Mouse (Mus musculus) midbrain, embryonic 13.5 days (tissue): Measurements from ENCODE around the gene Tubg2. TPM values are rescaled to one million over a fixed set of nuclear protein-coding genes. Genes with fewer than 3 reads are reported as not detected.
A peak's percentile ranks its signal among the peaks of the same experiment; 100 is the strongest.
"Not testable (repeated sequence)": the region's sequence is repeated elsewhere in the genome, so short reads cannot be mapped to it uniquely, and the experiment has no call there.

Experiments
- ATAC-seq: fragments of 200-750 bp; cut with Nextera tagmentation; 2 replicates; pipeline ENCODE4 v1.8.0; 2017; ENCODE audit warnings: mild to moderate bottlenecking, moderate TSS enrichment, moderate library complexity
- H3K27ac ChIP-seq: fragments of 300-500 bp; sonication (generic); 2 replicates; pipeline ENCODE4 v1.5.1; 2015; ENCODE audit warnings: inconsistent platforms, mild to moderate bottlenecking, moderate library complexity
- H3K27me3 ChIP-seq: fragments of 300-500 bp; sonication (generic); 2 replicates; pipeline ENCODE4 v1.6.1; 2015; ENCODE audit warnings: mild to moderate bottlenecking, inconsistent platforms
- H3K36me3 ChIP-seq: fragments of 300-500 bp; sonication (generic); 2 replicates; pipeline ENCODE4 v1.6.1; 2015; ENCODE audit warnings: mild to moderate bottlenecking, inconsistent platforms
- H3K4me1 ChIP-seq: fragments of 300-500 bp; sonication (generic); replicated peaks from 2 replicates; pipeline ENCODE4 v1.6.1; 2015; ENCODE audit warnings: inconsistent platforms
- H3K4me2 ChIP-seq: fragments of 300-500 bp; sonication (generic); replicated peaks from 2 replicates; pipeline ENCODE4 v1.6.1; 2015; ENCODE audit warnings: moderate library complexity, mild to moderate bottlenecking, inconsistent platforms
- H3K4me3 ChIP-seq: fragments of 300-500 bp; sonication (generic); replicated peaks from 2 replicates; pipeline ENCODE4 v1.5.1; 2015; ENCODE audit warnings: mild to moderate bottlenecking, inconsistent platforms
- H3K9ac ChIP-seq: fragments of 300-500 bp; sonication (generic); replicated peaks from 2 replicates; pipeline ENCODE4 v1.6.1; 2015; ENCODE audit warnings: mild to moderate bottlenecking, inconsistent platforms
- H3K9me3 ChIP-seq: fragments of 300-500 bp; sonication (generic); 2 replicates; pipeline ENCODE4 v1.6.1; 2016; ENCODE audit warnings: mild to moderate bottlenecking, inconsistent platforms
- WGBS: fragments of 180-500 bp; shearing (Covaris S2); methylation state at CpG from one replicate; pipeline ENCODE4 v1.1.7; 2015; 5-methylcytosine and 5-hydroxymethylcytosine counted together
- polyA plus RNA-seq: library from polyadenylated mRNA; unstranded; fragments of >200 nt; fragmentation: Nextera tagmentation; extraction: Ambion mirVana; gene quantifications from 2 replicates; pipeline ENCODE4 v1.2.1, GENCODE M21; 2015

The Tubg2 gene
- polyA plus RNA-seq, 1 experiment from 2014 or later = 29.8 TPM

- no peak overlapping the region for H3K27ac ChIP-seq
- no peak overlapping the region for H3K4me3 ChIP-seq
- peaks cover 20% of the 10 kb centered on the region for H3K4me1 ChIP-seq
- H3K9me3 ChIP-seq = no peaks in the 10 kb centered on the region
- H3K36me3 ChIP-seq = no peaks in the 10 kb centered on the region
- WGBS = 77% methylated on average over 8 of the region's 8 CpGs
- no peak for ATAC-seq
- no peak overlapping the region for H3K4me2 ChIP-seq
- H3K9ac ChIP-seq = no peak overlapping the region
- 0 out of 2 replicates have a peak, but pooled peaks cover 5% of the 10 kb centered on the region for H3K27me3 ChIP-seq
Measured at GRCm38 (mm10) chr11:101141088-101141487, 14.6 kb upstream of the Tubg2 start.

- Histone ChIP-seq H3K9ac (no peak overlapping the region), H3K27me3 (0 out of 2 replicates have a peak, but pooled peaks cover 5% of the 10 kb centered on the region), H3K4me2 (no peak overlapping the region), H3K4me3 (no peak overlapping the region), H3K36me3 (no peaks in the 10 kb centered on the region), H3K9me3 (no peaks in the 10 kb centered on the region), H3K4me1 (peaks cover 28% of the 10 kb centered on the region), H3K27ac (no peak overlapping the region)
- no peak for ATAC-seq
- WGBS = 89% methylated on average over 10 of the region's 10 CpGs
Measured at GRCm38 (mm10) chr11:101142215-101142967, 13.3 kb upstream of the Tubg2 start.

- no peaks in the 10 kb centered on the region for H3K9me3 ChIP-seq
- H3K4me3 ChIP-seq = peak overlapping the region; percentile 22
- H3K36me3 ChIP-seq = no peaks in the 10 kb centered on the region
- H3K27me3 ChIP-seq = 0 out of 2 replicates have a peak, but pooled peaks cover 5% of the 10 kb centered on the region
- H3K4me1 ChIP-seq = peaks cover 27% of the 10 kb centered on the region
- peak; percentile 72 for ATAC-seq
- 15% methylated on average over 18 of the region's 19 CpGs for WGBS
- peak overlapping the region; percentile 29 for H3K9ac ChIP-seq
- peak overlapping the region; percentile 78 for H3K27ac ChIP-seq
- H3K4me2 ChIP-seq = peak overlapping the region; percentile 55
Measured at GRCm38 (mm10) chr11:101143338-101144225, 12.1 kb upstream of the Tubg2 start.

GRCm38 (mm10) chr11:101146377-101146776, 9.3 kb upstream of the Tubg2 start:
- H3K4me2 ChIP-seq = peak overlapping the region; percentile 3; the same call in 1 of the 2 replicates
- peak; percentile 74 for ATAC-seq
- 20% methylated on average over 10 of the region's 10 CpGs for WGBS
- no peaks in the 10 kb centered on the region for H3K36me3 ChIP-seq
- no peaks in the 10 kb centered on the region for H3K9me3 ChIP-seq
- 0 out of 2 replicates have a peak, but pooled peaks cover 3% of the 10 kb centered on the region for H3K27me3 ChIP-seq
- peaks cover 28% of the 10 kb centered on the region for H3K4me1 ChIP-seq
- no peak overlapping the region for H3K4me3 ChIP-seq
- H3K27ac ChIP-seq = peak overlapping the region; percentile 69
- no peak overlapping the region for H3K9ac ChIP-seq

- WGBS = 71% methylated on average over 10 of the region's 10 CpGs
Measured at GRCm38 (mm10) chr11:101148751-101149150, 7.0 kb upstream of the Tubg2 start.

GRCm38 (mm10) chr11:101149178-101150105, 6.3 kb upstream of the Tubg2 start:
- no peak overlapping the region for H3K9ac ChIP-seq
- WGBS = 63% methylated on average over 9 of the region's 9 CpGs
- no peaks in the 10 kb centered on the region for H3K36me3 ChIP-seq
- H3K27me3 ChIP-seq = no peaks in the 10 kb centered on the region; the same call in 1 of the 2 replicates
- no peak overlapping the region for H3K4me2 ChIP-seq
- no peak overlapping the region for H3K4me3 ChIP-seq
- ATAC-seq = no peak
- no peaks in the 10 kb centered on the region for H3K9me3 ChIP-seq
- peak overlapping the region; percentile 36 for H3K27ac ChIP-seq
- peaks cover 20% of the 10 kb centered on the region for H3K4me1 ChIP-seq

More at GRCm38 (mm10) chr11:101148751-101149150, 7.0 kb upstream of the Tubg2 start:
- Histone ChIP-seq H3K36me3 (no peaks in the 10 kb centered on the region), H3K27me3 (no peaks in the 10 kb centered on the region; the same call in 1 of the 2 replicates), H3K27ac (peak overlapping the region; percentile 36), H3K4me1 (peaks cover 24% of the 10 kb centered on the region), H3K4me3 (no peak overlapping the region), H3K9me3 (no peaks in the 10 kb centered on the region), H3K4me2 (no peak overlapping the region), H3K9ac (no peak overlapping the region)
- ATAC-seq = no peak

GRCm38 (mm10) chr11:101151063-101151462, 4.6 kb upstream of the Tubg2 start:
- H3K4me1 ChIP-seq = peaks cover 31% of the 10 kb centered on the region
- H3K9me3 ChIP-seq = no peaks in the 10 kb centered on the region
- no peaks in the 10 kb centered on the region for H3K36me3 ChIP-seq
- H3K4me3 ChIP-seq = no peak overlapping the region
- WGBS = 46% methylated on average over 2 of the region's 2 CpGs
- no peak overlapping the region for H3K4me2 ChIP-seq
- no peak for ATAC-seq
- H3K9ac ChIP-seq = no peak overlapping the region
- no peaks in the 10 kb centered on the region; the same call in 1 of the 2 replicates for H3K27me3 ChIP-seq
- H3K27ac ChIP-seq = no peak overlapping the region

- no peak overlapping the region for H3K27ac ChIP-seq
- peaks cover 5% of the 10 kb centered on the region for H3K27me3 ChIP-seq
- H3K4me2 ChIP-seq = no peak overlapping the region
- H3K9ac ChIP-seq = no peak overlapping the region
- no peak for ATAC-seq
- no peak overlapping the region for H3K4me3 ChIP-seq
- H3K36me3 ChIP-seq = no peaks in the 10 kb centered on the region
- H3K4me1 ChIP-seq = peaks cover 29% of the 10 kb centered on the region
- WGBS = 84% methylated on average over 1 of the region's 1 CpGs
- H3K9me3 ChIP-seq = no peaks in the 10 kb centered on the region
Measured at GRCm38 (mm10) chr11:101152825-101153224, 2.9 kb upstream of the Tubg2 start.

GRCm38 (mm10) chr11:101154648-101155047, 1.1 kb upstream of the Tubg2 start:
- Histone ChIP-seq H3K9ac (no peak overlapping the region), H3K4me3 (no peak overlapping the region), H3K27me3 (peaks cover 17% of the 10 kb centered on the region), H3K4me2 (no peak overlapping the region), H3K36me3 (no peaks in the 10 kb centered on the region), H3K4me1 (peaks cover 19% of the 10 kb centered on the region), H3K9me3 (no peaks in the 10 kb centered on the region), H3K27ac (no peak overlapping the region)
- ATAC-seq = no peak

GRCm38 (mm10) chr11:101155151-101155550, 556 bp upstream of the Tubg2 start:
- Histone ChIP-seq H3K27me3 (peaks cover 17% of the 10 kb centered on the region), H3K27ac (peak overlapping the region; percentile 91), H3K9ac (0 out of 2 replicates have a peak overlapping the region, but pooled peaks have one; percentile 7), H3K4me2 (peak overlapping the region; percentile 68), H3K4me1 (peaks cover 17% of the 10 kb centered on the region), H3K9me3 (no peaks in the 10 kb centered on the region), H3K36me3 (no peaks in the 10 kb centered on the region), H3K4me3 (no peak overlapping the region)
- no peak for ATAC-seq
- WGBS = 70% methylated on average over 6 of the region's 6 CpGs

GRCm38 (mm10) chr11:101160151-101160550, 4.4 kb downstream of the Tubg2 start:
- H3K4me1 ChIP-seq = peaks cover 26% of the 10 kb centered on the region
- H3K27me3 ChIP-seq = peaks cover 61% of the 10 kb centered on the region
- H3K9me3 ChIP-seq, H3K9ac ChIP-seq, H3K4me3 ChIP-seq, H3K27ac ChIP-seq, ATAC-seq, H3K4me2 ChIP-seq: not testable (repeated sequence)
- H3K36me3 ChIP-seq = peaks cover 30% of the 10 kb centered on the region
- 72% methylated on average over 8 of the region's 10 CpGs for WGBS
